Mouse (Mus musculus) forebrain, postnatal 0 days (tissue): Measurements from ENCODE around the gene Fdps. TPM values are rescaled to one million over a fixed set of nuclear protein-coding genes. Genes with fewer than 3 reads are reported as not detected.
A peak's percentile ranks its signal among the peaks of the same experiment; 100 is the strongest.

ENCODE experiments used
- ATAC-seq: fragments of 200-750 bp; cut with Nextera tagmentation; 2 replicates; pipeline ENCODE4 v1.8.0; 2017; ENCODE audit warnings: mild to moderate bottlenecking, moderate library complexity
- DNase-seq: peaks from one replicate; pipeline ENCODE4 v3.0.0-alpha.2; 2015
- H3K27ac ChIP-seq: fragments of 300-500 bp; sonication (generic); 2 replicates; pipeline ENCODE4 v1.5.1; 2014; ENCODE audit warnings: low read depth, mild to moderate bottlenecking, antibody characterized with exemption, low read length, moderate library complexity, mixed read lengths
- H3K27me3 ChIP-seq: fragments of 300-500 bp; sonication (generic); 2 replicates; pipeline ENCODE4 v1.6.1; 2014; ENCODE audit warnings: mild to moderate bottlenecking, low read length, mixed read lengths; ENCODE audit not compliant: insufficient read depth
- H3K36me3 ChIP-seq: fragments of 300-500 bp; sonication (generic); 2 replicates; pipeline ENCODE4 v1.6.1; 2014; ENCODE audit warnings: mild to moderate bottlenecking, moderate library complexity; ENCODE audit not compliant: insufficient read depth
- H3K4me1 ChIP-seq: fragments of 300-500 bp; sonication (generic); 2 replicates; pipeline ENCODE4 v1.6.1; 2014; ENCODE audit warnings: antibody characterized with exemption; ENCODE audit not compliant: insufficient read depth
- H3K4me2 ChIP-seq: fragments of 300-500 bp; sonication (generic); 2 replicates; pipeline ENCODE4 v1.6.1; 2014; ENCODE audit warnings: low read depth, mild to moderate bottlenecking, moderate library complexity
- H3K4me3 ChIP-seq: fragments of 300-500 bp; sonication (generic); 2 replicates; pipeline ENCODE4 v1.5.1; 2014; ENCODE audit warnings: low read depth, low read length, mixed read lengths
- H3K9ac ChIP-seq: fragments of 300-500 bp; sonication (generic); 2 replicates; pipeline ENCODE4 v1.6.1; 2014; ENCODE audit warnings: mild to moderate bottlenecking
- H3K9me3 ChIP-seq: fragments of 300-500 bp; sonication (generic); 2 replicates; pipeline ENCODE4 v1.6.1; 2016; ENCODE audit warnings: low read length
- CTCF ChIP-seq: sonication (generic); IDR thresholded peaks from 2 replicates; pipeline ENCODE4 v1.5.1; 2016; ENCODE audit warnings: antibody characterized with exemption, control low read depth, low read depth
- WGBS: fragments of 180-500 bp; shearing (Covaris S2); extraction: QIAGEN DNeasy Blood & Tissue Kit; methylation state at CpG from one replicate; pipeline ENCODE4 v1.1.7; 2014; 5-methylcytosine and 5-hydroxymethylcytosine counted together
- polyA plus RNA-seq: library from polyadenylated mRNA; unstranded; fragments of >200 nt; fragmentation: Nextera tagmentation; extraction: Ambion mirVana; gene quantifications from 2 replicates; pipeline ENCODE4 v1.2.1, GENCODE M21; 2015
- total RNA-seq: library from RNA; depleted of rRNA; stranded (reverse); fragments of >200 nt; gene quantifications from 2 replicates; pipeline ENCODE4 v1.2.3, GENCODE M21; 2014

Fdps gene
- total and polyA plus RNA-seq, 2 experiments from 2014 or later = 421 to 441 TPM

DNA sequence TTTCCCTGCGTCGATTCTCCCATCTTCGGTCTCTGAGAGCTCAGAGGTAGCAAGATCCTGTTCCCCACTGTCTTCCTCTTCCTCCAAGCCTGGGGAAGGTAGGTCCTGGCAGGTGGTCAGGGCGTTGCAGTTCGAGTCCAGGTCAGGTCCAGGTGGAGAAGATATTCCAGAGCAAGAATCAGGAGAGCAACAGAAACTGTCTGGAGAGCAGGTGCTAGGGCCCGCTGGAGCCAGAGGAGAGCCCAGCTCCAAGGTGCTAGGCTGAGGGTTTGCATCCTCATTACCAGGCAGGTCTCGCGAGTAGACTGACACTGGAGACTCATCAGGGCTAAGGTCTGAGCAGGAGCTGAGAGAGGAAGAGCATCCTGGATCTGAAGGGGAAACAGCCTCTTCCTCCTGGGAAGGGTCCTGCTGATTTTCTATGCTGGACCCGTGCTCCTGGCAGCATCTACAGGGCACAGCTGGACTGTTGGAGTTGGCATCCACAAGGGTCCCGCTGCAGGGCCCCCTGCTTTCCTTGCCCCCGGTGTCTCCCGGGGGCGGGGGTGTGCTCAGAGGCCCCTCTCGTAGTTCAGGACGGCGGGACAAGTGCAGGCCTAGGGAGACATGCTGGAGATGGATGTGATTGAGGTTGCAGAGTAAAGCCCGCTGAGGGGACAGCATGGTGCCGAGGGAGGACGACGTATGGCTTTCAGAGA is 9.8 kb downstream of the Fdps start:
- H3K4me1 ChIP-seq = 0 out of 2 replicates have a peak, but pooled peaks cover 10% of the 10 kb centered on the region
- H3K36me3 ChIP-seq = peaks cover 52% of the 10 kb centered on the region
- WGBS = 8% methylated on average over 20 of the region's 20 CpGs
- peak overlapping the region; percentile 80; the same call in 1 of the 2 replicates for H3K27ac ChIP-seq
- H3K9me3 ChIP-seq = no peaks in the 10 kb centered on the region
- TF ChIP-seq CTCF = no peak
- no peaks in the 10 kb centered on the region for H3K27me3 ChIP-seq
- H3K9ac ChIP-seq = peak overlapping the region; percentile 68
- no peak for ATAC-seq
- H3K4me3 ChIP-seq = peak overlapping the region; percentile 72
- peak overlapping the region; percentile 95 for H3K4me2 ChIP-seq
- peak; percentile 16 for DNase-seq

DNA sequence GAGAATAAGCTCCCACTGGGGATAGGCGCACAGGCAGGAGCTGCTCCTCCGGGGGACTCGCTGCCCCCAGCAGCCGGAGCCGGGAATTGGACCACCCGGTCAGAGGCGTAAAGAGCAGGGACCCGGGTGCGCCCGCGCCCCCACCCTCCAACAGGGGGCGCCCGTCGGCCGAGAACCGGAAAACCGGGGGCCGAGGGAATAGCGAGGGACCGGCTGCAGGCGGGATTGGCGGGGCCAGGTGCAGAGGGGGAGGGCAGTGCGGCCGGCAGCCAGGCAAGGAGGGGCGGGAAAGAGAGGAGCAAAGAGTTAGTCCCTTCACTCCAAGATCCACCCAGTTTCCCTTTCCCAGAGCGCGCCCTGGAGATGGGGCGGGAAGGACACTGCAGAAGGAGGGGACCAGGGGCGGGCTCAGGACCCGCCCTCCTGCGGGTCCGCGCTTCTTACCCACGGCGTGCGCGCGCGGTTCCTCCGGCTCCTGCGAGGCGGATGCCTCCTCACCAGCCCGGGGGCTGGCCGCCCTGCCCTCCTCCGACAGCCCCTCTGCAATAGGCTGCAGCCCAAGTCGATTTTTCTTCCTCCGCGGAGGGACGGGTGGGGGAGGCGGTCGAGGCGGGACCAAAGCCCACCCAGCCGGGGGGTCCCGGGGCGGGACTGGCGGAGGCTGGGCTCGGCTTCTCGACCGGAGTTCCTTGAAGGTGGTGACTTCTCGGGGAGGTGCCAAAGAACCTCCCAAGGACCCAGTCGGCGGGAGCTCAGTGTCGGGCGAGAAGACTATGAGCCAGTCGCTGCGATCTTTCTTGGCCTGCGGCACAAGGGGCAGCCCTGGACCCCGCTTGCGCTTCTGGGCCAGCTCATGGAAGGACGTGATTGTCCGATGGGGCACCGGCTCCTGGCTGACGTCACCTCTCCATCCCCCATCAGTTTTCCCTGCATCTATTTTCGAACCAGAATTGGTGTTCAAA is 10.8 kb downstream of the Fdps start:
- peak; percentile 81 for TF ChIP-seq CTCF
- Histone ChIP-seq H3K27me3 (no peaks in the 10 kb centered on the region), H3K27ac (peak overlapping the region; percentile 79), H3K36me3 (peaks cover 50% of the 10 kb centered on the region), H3K4me3 (peak overlapping the region; percentile 72), H3K4me2 (peak overlapping the region; percentile 95), H3K9ac (peak overlapping the region; percentile 68), H3K4me1 (0 out of 2 replicates have a peak, but pooled peaks cover 10% of the 10 kb centered on the region), H3K9me3 (no peaks in the 10 kb centered on the region)
- ATAC-seq (peak; percentile 44), DNase-seq (peak; percentile 84)
- 2% methylated on average over 63 of the region's 74 CpGs for WGBS

GRCm38 (mm10) chr3:89089882-89090591 is 11.7 kb downstream of the Fdps start:
- H3K9ac ChIP-seq = peak overlapping the region; percentile 68
- no peaks in the 10 kb centered on the region for H3K9me3 ChIP-seq
- peak overlapping the region; percentile 95 for H3K4me2 ChIP-seq
- DNase-seq (peak; percentile 89), ATAC-seq (peak; percentile 77)
- WGBS = 3% methylated on average over 40 of the region's 40 CpGs
- H3K27ac ChIP-seq = peak overlapping the region; percentile 79
- no peaks in the 10 kb centered on the region for H3K27me3 ChIP-seq
- TF ChIP-seq CTCF = no peak
- H3K4me3 ChIP-seq = peak overlapping the region; percentile 72
- H3K4me1 ChIP-seq = 0 out of 2 replicates have a peak, but pooled peaks cover 10% of the 10 kb centered on the region
- peaks cover 48% of the 10 kb centered on the region for H3K36me3 ChIP-seq

- Histone ChIP-seq H3K36me3 (peaks cover 48% of the 10 kb centered on the region), H3K4me1 (0 out of 2 replicates have a peak, but pooled peaks cover 10% of the 10 kb centered on the region), H3K27ac (no peak overlapping the region), H3K9me3 (no peaks in the 10 kb centered on the region), H3K4me2 (no peak overlapping the region), H3K4me3 (no peak overlapping the region), H3K9ac (no peak overlapping the region), H3K27me3 (no peaks in the 10 kb centered on the region)
- no peak for DNase-seq
- WGBS = 82% methylated on average over 14 of the region's 14 CpGs
- no peak for ATAC-seq
- no peak for TF ChIP-seq CTCF
Measured at GRCm38 (mm10) chr3:89088974-89089373, 12.8 kb downstream of the Fdps start.

- peaks cover 48% of the 10 kb centered on the region for H3K36me3 ChIP-seq
- no peak overlapping the region for H3K4me3 ChIP-seq
- ATAC-seq (no peak), DNase-seq (peak; percentile 79)
- 37% methylated on average over 21 of the region's 21 CpGs for WGBS
- no peaks in the 10 kb centered on the region for H3K9me3 ChIP-seq
- H3K27ac ChIP-seq = no peak overlapping the region
- no peaks in the 10 kb centered on the region for H3K27me3 ChIP-seq
- TF ChIP-seq CTCF = peak; percentile 80
- no peak overlapping the region for H3K9ac ChIP-seq
- no peak overlapping the region for H3K4me2 ChIP-seq
- H3K4me1 ChIP-seq = 0 out of 2 replicates have a peak, but pooled peaks cover 10% of the 10 kb centered on the region
Measured at GRCm38 (mm10) chr3:89087338-89088110, 14.2 kb downstream of the Fdps start.
